Mouse (Mus musculus) neural tube, embryonic 13.5 days (tissue): ENCODE results near the gene Abhd14b. TPM values are rescaled to one million over a fixed set of nuclear protein-coding genes. Genes with fewer than 3 reads are reported as not detected.

Source experiments
- ATAC-seq: fragments of 200-750 bp; cut with Nextera tagmentation; 2 replicates; pipeline ENCODE4 v1.8.0; 2017; ENCODE audit warnings: low read depth, mild to moderate bottlenecking, moderate TSS enrichment, moderate library complexity
- H3K27ac ChIP-seq: fragments of 300-500 bp; sonication (generic); replicated peaks from 2 replicates; pipeline ENCODE4 v1.5.1; 2015; ENCODE audit warnings: moderate library complexity, mild to moderate bottlenecking, inconsistent platforms
- H3K27me3 ChIP-seq: fragments of 300-500 bp; sonication (generic); 2 replicates; pipeline ENCODE4 v1.6.1; 2015; ENCODE audit warnings: mild to moderate bottlenecking, inconsistent platforms
- H3K36me3 ChIP-seq: fragments of 300-500 bp; sonication (generic); 2 replicates; pipeline ENCODE4 v1.6.1; 2015; ENCODE audit warnings: mild to moderate bottlenecking, inconsistent platforms
- H3K4me1 ChIP-seq: fragments of 300-500 bp; sonication (generic); replicated peaks from 2 replicates; pipeline ENCODE4 v1.6.1; 2015; ENCODE audit warnings: inconsistent platforms
- H3K4me2 ChIP-seq: fragments of 300-500 bp; sonication (generic); 2 replicates; pipeline ENCODE4 v1.6.1; 2015; ENCODE audit warnings: inconsistent platforms, mild to moderate bottlenecking, moderate library complexity
- H3K4me3 ChIP-seq: fragments of 300-500 bp; sonication (generic); 2 replicates; pipeline ENCODE4 v1.5.1; 2015; ENCODE audit warnings: mild to moderate bottlenecking, inconsistent platforms
- H3K9ac ChIP-seq: fragments of 300-500 bp; sonication (generic); 2 replicates; pipeline ENCODE4 v1.6.1; 2015; ENCODE audit warnings: moderate library complexity, mild to moderate bottlenecking, inconsistent platforms
- H3K9me3 ChIP-seq: fragments of 300-500 bp; sonication (generic); 2 replicates; pipeline ENCODE4 v1.6.1; 2016; ENCODE audit warnings: inconsistent platforms
- WGBS: fragments of 180-500 bp; shearing (Covaris S2); methylation state at CpG from one replicate; pipeline ENCODE4 v1.1.7; 2015; 5-methylcytosine and 5-hydroxymethylcytosine counted together
- polyA plus RNA-seq: library from polyadenylated mRNA; unstranded; fragments of >200 nt; fragmentation: Nextera tagmentation; extraction: Ambion mirVana; gene quantifications from 2 replicates; pipeline ENCODE4 v1.2.1, GENCODE M21; 2015

The Abhd14b gene
- polyA plus RNA-seq, 1 experiment from 2014 or later: 5.9 TPM

DNA sequence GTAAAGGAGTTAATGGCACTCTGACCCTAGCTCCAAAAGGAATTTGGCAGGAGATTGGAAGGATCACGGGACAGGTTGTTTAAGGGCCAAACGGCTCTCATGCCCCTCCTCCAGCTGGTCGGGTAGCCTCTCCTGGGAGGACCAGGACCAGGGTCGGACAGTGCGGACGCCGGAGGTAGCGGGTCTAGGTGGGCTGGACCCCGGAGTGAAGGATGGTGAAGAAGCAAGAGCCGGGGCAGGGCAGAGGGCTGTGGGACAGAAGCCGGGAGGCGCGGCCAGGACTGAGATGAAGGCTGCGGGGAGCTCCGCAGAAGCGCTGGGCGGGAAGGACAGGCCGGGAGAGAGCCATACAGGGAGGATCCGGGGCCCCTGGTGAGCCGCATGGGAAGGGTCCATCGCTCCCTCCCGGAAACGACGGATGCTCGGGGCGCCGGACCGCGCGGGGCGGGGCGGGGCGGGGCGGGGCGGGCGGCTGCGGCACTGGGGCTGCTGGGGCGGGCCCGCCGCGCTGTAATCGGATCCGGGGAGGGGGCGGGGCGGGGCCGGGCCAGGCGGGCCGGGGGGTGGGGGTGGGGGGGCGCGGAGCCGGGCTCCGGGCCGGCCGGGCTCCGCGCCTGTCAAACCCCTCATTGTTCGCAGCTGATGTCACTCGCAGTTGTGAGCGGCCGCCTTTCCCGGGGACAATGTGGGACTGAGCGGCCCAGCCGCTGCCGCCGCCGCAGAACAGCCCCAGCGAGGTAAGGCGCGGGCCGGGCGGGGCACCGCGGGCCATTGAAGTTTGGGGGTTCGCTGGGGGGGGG, 6.2 kb downstream of the Abhd14b start, which contains the start of gene Pcbp4:
Gene Pcbp4, plus strand, starts transcription at position 21 of the 800 bp plus-strand sequence.
- no peaks in the 10 kb centered on the region for H3K27me3 ChIP-seq
- ATAC-seq: peak; percentile 62
- H3K9ac ChIP-seq: peak within 1 kb of the TSS; percentile 96
- 0 out of 2 replicates have a peak, but pooled peaks cover 8% of the 10 kb centered on the region for H3K36me3 ChIP-seq
- WGBS: 0% methylated on average over 38 of the region's 74 CpGs
- H3K9me3 ChIP-seq: no peaks in the 10 kb centered on the region
- H3K4me1 ChIP-seq: peaks cover 83% of the 10 kb centered on the region
- peak within 1 kb of the TSS; percentile 80 for H3K4me3 ChIP-seq
- H3K4me2 ChIP-seq: peak within 1 kb of the TSS; percentile 100
- H3K27ac ChIP-seq: peak within 1 kb of the TSS; percentile 92

DNA sequence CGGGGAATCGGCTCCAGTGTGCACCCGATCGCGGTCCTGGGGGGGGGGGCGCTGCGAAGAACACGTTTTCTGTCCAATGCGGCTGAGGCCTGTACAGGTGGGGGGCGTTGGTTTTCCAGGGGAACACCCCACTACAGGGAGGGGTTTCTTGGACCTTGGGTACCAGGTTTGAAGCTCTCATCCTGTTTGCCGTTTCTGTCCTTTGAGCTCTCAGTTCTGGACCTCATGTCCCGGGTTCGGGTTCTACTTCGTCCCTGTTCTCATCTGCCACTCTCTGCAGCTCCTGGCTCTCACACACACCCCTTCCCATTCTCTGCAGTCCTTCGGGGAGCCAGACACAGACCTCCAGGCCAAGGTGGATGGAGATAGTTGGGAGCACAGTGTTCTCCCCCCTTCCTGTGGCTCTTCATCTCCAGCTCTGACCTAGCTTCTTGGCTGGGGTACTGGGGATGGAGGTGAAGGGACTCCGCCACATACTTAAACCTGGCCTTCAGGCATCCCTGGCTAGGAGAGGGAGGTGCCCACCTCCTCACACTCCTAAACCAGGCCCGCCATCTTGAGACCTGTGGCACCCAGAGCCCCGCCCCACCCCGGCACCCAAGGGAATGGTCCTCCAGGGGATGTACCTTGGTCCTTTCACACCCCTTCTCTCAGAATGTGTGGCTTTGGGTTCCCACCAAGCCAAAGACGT, 7.0 kb downstream of the Abhd14b start:
- H3K4me3 ChIP-seq: peak overlapping the region; percentile 80
- ATAC-seq: peak; percentile 10; the same call in 1 of the 2 replicates
- peaks cover 13% of the 10 kb centered on the region; the same call in 1 of the 2 replicates for H3K36me3 ChIP-seq
- no peaks in the 10 kb centered on the region for H3K27me3 ChIP-seq
- peak overlapping the region; percentile 100 for H3K4me2 ChIP-seq
- H3K27ac ChIP-seq: peak overlapping the region; percentile 92
- H3K9me3 ChIP-seq: no peaks in the 10 kb centered on the region
- peak overlapping the region; percentile 96 for H3K9ac ChIP-seq
- peaks cover 83% of the 10 kb centered on the region for H3K4me1 ChIP-seq
- under 1% methylated on average over 14 of the region's 20 CpGs for WGBS

DNA sequence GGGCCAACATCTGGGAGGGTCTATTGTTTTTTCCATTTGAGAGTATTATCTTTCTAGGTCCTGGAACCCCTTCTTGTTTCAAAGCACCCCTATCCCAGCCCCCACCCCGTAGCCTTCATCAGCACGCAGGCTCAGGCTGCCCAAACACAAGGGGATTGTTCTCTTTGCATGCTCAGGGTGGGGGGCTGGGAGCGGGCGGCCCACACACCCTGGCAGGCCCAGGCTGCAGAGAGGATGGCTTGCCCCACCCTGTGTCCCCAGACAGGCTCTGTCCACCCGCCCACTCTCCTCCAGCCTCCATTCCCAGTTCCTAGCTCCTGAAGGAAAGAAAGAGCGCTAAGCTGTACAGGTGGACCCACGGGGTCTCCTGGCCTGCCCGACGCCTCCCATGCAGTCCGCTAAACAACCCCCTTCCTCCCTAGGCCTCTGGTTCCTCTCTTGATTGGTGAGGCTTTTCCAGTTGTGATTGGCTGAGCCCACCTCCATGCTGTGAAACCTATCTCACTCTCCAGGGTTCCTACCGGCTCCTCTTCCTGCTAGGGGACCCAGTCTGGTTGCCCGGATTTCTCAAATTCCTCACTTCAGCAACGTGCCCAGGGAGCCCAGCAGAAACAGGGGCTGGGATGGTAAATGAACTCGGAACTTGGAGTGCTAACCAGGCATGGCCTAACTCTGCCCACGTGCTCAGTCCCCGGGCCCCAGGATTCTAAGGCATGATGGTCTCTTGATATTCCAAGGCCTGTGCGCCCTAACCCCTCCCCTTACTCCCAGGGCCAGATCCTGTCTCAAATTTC, 7.8 kb downstream of the Abhd14b start:
- Histone ChIP-seq H3K4me3 (peak overlapping the region; percentile 80), H3K27ac (peak overlapping the region; percentile 92), H3K9ac (peak overlapping the region; percentile 96), H3K4me1 (peaks cover 88% of the 10 kb centered on the region), H3K36me3 (peaks cover 21% of the 10 kb centered on the region), H3K27me3 (no peaks in the 10 kb centered on the region), H3K9me3 (no peaks in the 10 kb centered on the region), H3K4me2 (peak overlapping the region; percentile 100)
- peak; percentile 16 for ATAC-seq
- WGBS: 1% methylated on average over 17 of the region's 17 CpGs

DNA sequence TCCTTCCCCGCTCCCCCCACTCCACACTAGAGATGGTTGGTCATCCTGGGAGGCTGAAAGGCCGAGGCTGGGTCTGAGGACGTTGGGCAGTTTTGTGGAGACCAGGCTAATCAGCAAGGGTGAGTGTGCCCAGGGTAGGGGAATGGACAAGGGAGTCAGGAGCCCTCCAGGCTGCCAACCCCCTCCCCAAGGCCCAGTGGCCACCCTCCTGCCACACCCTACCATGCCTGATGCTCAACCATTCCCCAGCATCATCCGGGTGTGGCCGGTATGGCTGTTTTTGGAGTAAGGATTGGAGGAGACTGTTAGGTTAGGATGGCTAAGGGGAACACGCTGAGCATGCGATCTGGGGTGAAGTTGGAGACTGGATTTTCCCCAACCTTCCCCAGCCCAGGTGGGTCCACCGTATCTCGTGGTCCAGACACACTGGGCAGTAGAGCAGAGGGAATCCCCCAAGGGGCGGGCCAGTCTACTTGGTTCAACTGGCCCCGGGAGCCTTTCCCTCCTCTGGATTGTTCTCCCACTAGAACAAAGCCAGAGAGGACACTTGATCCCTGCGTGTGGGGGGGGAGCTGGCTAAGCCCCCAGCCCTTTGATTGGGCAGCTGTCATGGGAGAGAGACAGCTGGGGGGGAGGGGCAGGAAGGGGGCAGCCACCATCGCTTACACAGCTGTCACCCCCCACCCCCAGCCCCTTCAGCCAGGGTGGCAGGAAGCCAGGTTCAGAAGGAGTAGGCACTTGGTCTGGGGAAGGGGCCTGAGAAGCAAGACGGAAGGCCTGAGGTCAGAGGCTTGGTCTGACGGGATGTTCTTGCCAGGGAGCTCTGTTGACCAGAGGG, 9.3 kb downstream of the Abhd14b start:
- ATAC-seq: no peak
- Histone ChIP-seq H3K4me3 (peak overlapping the region; percentile 80), H3K4me2 (peak overlapping the region; percentile 100), H3K36me3 (peaks cover 34% of the 10 kb centered on the region), H3K9ac (peak overlapping the region; percentile 96), H3K27ac (peak overlapping the region; percentile 92), H3K4me1 (peaks cover 81% of the 10 kb centered on the region), H3K9me3 (no peaks in the 10 kb centered on the region), H3K27me3 (no peaks in the 10 kb centered on the region)
- 24% methylated on average over 15 of the region's 15 CpGs for WGBS

DNA sequence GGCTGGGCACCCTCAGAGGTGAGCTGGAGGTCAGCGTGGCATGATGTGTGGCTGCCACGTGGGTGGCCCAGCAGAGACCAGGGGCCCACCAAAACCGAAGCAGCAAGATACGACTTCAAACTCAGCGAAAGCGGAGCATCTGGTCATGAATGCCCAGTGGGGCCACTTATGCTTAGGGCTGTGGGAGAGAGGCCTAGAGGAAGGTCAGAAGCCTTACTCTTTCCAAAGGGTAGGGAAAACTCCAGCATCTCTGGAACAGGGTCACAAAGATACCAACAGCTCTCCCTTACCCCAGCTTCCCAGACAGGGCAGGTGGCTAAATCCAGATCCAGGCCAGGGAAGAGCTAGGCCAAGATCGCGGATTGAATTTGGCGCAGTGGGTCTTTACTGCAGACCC, 9.9 kb downstream of the Abhd14b start:
- whole genome bisulfite sequencing: 31% methylated on average over 9 of the region's 9 CpGs
- H3K9me3 ChIP-seq: no peaks in the 10 kb centered on the region
- H3K9ac ChIP-seq: peak overlapping the region; percentile 96
- peaks cover 75% of the 10 kb centered on the region for H3K4me1 ChIP-seq
- peak overlapping the region; percentile 100 for H3K4me2 ChIP-seq
- peak overlapping the region; percentile 80 for H3K4me3 ChIP-seq
- no peak for ATAC-seq
- H3K27me3 ChIP-seq: no peaks in the 10 kb centered on the region
- peak overlapping the region; percentile 92 for H3K27ac ChIP-seq
- peaks cover 40% of the 10 kb centered on the region for H3K36me3 ChIP-seq

DNA sequence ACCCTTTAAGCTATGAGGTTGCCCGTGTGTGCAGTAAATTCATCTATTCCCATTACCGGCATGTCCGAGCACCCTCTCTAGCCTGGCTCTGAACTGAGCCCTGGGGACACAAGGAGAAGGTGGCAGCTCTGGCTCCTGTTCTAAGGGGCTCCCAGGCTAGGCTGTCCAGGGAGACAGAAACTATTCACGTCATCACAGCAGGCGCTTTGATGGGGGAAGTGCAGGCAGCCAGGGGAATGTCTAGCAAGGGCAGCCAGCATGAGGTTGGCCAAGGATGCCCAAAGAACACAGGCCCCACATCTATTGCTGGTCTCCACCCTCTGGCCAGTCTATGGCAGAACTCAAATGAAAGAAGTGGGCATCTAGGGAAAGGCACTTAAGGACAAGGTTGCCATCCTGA, 10.7 kb downstream of the Abhd14b start:
- Histone ChIP-seq H3K36me3 (peaks cover 47% of the 10 kb centered on the region), H3K4me3 (peak overlapping the region; percentile 80), H3K9me3 (no peaks in the 10 kb centered on the region), H3K27me3 (no peaks in the 10 kb centered on the region), H3K4me1 (peaks cover 67% of the 10 kb centered on the region), H3K4me2 (peak overlapping the region; percentile 100), H3K9ac (peak overlapping the region; percentile 96), H3K27ac (peak overlapping the region; percentile 92)
- WGBS: 40% methylated on average over 5 of the region's 5 CpGs
- no peak for ATAC-seq

DNA sequence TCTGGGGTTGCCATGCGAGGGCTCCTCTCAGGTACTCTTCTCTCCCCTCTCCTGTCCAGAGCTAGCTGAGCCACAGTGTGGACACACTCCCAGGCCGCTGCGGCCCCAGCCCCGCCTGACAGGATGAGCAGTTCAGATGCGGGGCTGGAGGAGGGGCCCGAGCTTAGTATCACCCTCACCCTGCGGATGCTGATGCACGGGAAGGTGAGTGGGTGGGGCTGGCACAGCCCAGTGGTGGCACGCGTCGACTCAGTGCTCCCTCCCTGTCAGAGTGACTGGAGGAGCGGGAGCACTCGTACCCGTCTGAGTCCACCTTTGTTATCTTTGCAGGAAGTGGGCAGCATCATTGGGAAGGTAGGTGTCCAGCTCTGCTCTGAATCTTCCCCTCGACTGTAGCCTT, 12.7 kb downstream of the Abhd14b start:
- no peaks in the 10 kb centered on the region for H3K9me3 ChIP-seq
- 0 out of 2 replicates have a peak, but pooled peaks cover 6% of the 10 kb centered on the region for H3K27me3 ChIP-seq
- peaks cover 72% of the 10 kb centered on the region for H3K4me1 ChIP-seq
- 84% methylated on average over 15 of the region's 15 CpGs for WGBS
- H3K36me3 ChIP-seq: peaks cover 61% of the 10 kb centered on the region
- 0 out of 2 replicates have a peak overlapping the region, but pooled peaks have one; percentile 38 for H3K9ac ChIP-seq
- no peak overlapping the region for H3K27ac ChIP-seq
- no peak for ATAC-seq
- H3K4me3 ChIP-seq: no peak overlapping the region
- no peak overlapping the region for H3K4me2 ChIP-seq

DNA sequence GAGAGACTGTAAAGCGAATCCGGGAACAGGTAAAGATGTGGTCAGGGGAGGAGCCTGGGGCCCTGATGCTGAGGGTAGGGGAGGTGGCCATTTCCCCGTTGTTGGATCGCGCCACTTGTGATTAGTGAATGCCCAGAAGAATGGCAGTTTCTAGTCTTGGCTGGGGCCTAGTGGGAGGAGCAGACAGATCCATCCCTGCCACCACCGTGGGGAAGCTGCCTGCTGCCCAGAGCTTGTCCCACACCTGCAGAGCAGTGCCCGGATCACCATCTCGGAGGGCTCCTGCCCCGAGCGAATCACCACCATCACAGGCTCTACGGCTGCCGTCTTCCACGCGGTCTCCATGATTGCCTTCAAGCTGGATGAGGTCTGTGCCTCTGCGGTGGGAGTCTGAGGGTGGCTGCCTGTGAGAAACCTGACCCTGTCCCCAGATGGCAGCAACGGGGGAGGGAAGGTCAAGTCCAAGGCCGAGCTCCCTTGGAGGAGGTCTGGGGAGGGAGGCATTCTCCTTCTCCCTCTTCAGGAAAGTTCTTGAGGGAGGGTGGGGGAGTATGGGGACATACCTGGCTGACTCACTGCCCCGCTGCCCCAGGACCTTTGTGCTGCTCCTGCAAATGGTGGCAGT, 13.3 kb downstream of the Abhd14b start:
- Histone ChIP-seq H3K27me3 (0 out of 2 replicates have a peak, but pooled peaks cover 6% of the 10 kb centered on the region), H3K4me2 (no peak overlapping the region), H3K4me3 (no peak overlapping the region), H3K4me1 (peaks cover 72% of the 10 kb centered on the region), H3K9ac (0 out of 2 replicates have a peak overlapping the region, but pooled peaks have one; percentile 31), H3K27ac (no peak overlapping the region), H3K36me3 (peaks cover 61% of the 10 kb centered on the region), H3K9me3 (no peaks in the 10 kb centered on the region)
- no peak for ATAC-seq
- 81% methylated on average over 18 of the region's 18 CpGs for WGBS

DNA sequence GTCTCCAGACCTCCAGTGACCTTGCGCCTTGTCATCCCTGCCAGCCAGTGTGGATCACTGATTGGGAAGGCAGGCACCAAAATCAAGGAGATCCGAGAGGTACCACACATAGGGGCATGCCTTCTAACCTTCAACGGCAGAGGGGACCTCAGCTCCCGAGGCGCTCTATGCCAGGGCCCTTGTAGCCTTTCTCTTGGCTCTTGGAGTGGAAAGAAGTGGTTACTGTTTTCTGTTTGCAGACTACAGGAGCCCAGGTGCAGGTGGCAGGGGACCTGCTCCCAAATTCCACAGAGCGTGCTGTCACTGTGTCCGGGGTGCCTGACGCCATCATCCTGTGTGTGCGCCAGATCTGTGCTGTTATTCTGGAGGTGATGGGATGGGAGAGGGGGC, 13.8 kb downstream of the Abhd14b start:
- H3K27me3 ChIP-seq: 0 out of 2 replicates have a peak, but pooled peaks cover 6% of the 10 kb centered on the region
- peaks cover 61% of the 10 kb centered on the region for H3K36me3 ChIP-seq
- peaks cover 72% of the 10 kb centered on the region for H3K4me1 ChIP-seq
- H3K27ac ChIP-seq: no peak overlapping the region
- H3K4me2 ChIP-seq: no peak overlapping the region
- no peak for ATAC-seq
- 0 out of 2 replicates have a peak overlapping the region, but pooled peaks have one; percentile 31 for H3K9ac ChIP-seq
- no peaks in the 10 kb centered on the region for H3K9me3 ChIP-seq
- 91% methylated on average over 9 of the region's 9 CpGs for WGBS
- H3K4me3 ChIP-seq: no peak overlapping the region

DNA sequence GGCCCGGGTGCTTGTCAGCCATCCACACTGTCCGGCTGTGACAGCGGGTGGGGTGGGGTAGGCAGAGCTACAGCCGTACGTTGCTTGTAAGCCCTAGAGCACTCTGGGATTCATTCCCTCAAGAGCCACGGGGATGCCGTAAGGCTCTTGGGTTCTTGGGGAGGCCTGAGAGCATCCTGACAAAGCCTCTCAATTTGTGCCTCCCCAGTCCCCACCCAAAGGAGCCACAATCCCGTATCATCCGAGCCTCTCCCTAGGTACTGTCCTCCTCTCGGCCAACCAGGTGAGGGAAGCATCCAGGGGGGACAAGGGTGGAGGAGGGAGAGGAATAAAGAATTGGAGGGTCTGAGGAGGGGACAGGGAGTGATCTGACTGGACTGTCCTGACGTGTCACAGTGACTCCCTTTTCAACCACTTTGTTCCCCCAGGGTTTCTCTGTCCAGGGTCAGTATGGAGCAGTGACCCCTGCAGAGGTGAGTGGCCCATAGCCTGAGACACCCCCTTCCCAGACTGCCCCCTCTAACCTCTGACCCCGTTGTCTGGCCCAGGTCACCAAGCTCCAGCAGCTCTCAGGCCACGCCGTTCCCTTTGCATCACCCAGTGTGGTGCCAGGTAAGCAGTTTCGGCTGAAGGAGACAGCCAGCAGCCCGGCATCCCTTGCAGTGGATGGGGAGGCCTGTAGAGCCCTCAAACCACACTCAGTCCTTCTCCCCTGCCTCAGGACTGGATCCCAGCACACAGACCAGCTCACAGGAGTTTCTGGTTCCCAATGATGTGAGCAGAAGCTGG, 14.6 kb downstream of the Abhd14b start:
- Histone ChIP-seq H3K4me1 (peaks cover 65% of the 10 kb centered on the region), H3K4me3 (no peak overlapping the region), H3K36me3 (peaks cover 61% of the 10 kb centered on the region), H3K27ac (no peak overlapping the region), H3K27me3 (0 out of 2 replicates have a peak, but pooled peaks cover 6% of the 10 kb centered on the region), H3K9ac (no peak overlapping the region), H3K9me3 (no peaks in the 10 kb centered on the region), H3K4me2 (no peak overlapping the region)
- ATAC-seq: no peak
- WGBS: 87% methylated on average over 16 of the region's 16 CpGs
